Comparison of ENCODE assay signal across 8 mouse cellular contexts in the genomic region with DNA sequence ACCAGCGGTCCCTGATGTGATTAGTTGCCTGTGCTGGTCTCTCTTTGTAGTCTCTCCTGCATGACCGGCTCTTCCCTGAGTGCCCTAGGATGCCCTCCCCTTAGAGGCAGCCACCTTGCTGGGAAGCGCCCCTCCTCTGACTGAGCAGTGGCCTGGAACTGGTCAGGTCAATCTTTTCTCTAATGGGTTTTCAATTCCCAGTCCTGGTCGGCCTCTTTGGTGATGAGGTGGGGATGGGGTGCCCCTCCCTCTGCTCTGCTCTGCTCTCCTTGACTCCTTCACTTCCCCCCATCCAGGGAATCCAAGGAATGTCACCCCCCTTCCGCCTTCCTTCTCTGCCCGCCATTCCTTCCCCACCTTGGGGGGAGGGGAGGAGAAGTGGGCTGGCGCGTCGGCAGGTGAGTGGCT. TPM values are rescaled to one million over a fixed set of nuclear protein-coding genes. Genes with fewer than 3 reads are reported as not detected.
A peak's percentile ranks its signal among the peaks of the same experiment; 100 is the strongest.
DNase-seq lines count a peak whose midpoint lies in the region; ATAC-seq lines count a peak whose summit lies in the region.

A gene (minus strand): TSS at position 33 of the 408 bp plus-strand sequence.

- peak; percentile 20 for ATAC-seq in embryonic facial prominence, embryonic 15.5 days (ENCODE audit: insufficient number of reproducible peaks, low FRiP score, low TSS enrichment, low read depth)
- ATAC-seq in midbrain, embryonic 14.5 days (ENCODE audit: low FRiP score, low TSS enrichment): peak; percentile 18; the same call in 1 of the 2 replicates
- no peak for ATAC-seq in cerebellum, adult (ENCODE audit: insufficient number of reproducible peaks, low FRiP score, low TSS enrichment)

- H3K9ac ChIP-seq in embryonic facial prominence, embryonic 15.5 days: peak within 1 kb of the TSS; percentile 37
- peak within 1 kb of the TSS; percentile 44 for H3K9ac ChIP-seq in midbrain, embryonic 14.5 days (replicated peaks; ENCODE audit: low read length)

- no peaks in the 10 kb centered on the region for H3K9me3 ChIP-seq in embryonic facial prominence, embryonic 15.5 days (replicated peaks)
- H3K9me3 ChIP-seq in midbrain, embryonic 14.5 days (ENCODE audit: control insufficient read depth, low read length): no peaks in the 10 kb centered on the region

- H3K27me3 ChIP-seq in embryonic facial prominence, embryonic 15.5 days: no peaks in the 10 kb centered on the region
- peaks cover 34% of the 10 kb centered on the region; the same call in 1 of the 2 replicates for H3K27me3 ChIP-seq in midbrain, embryonic 14.5 days (ENCODE audit: control insufficient read depth, insufficient read depth, low read length)

- peak within 1 kb of the TSS; percentile 46 for H3K4me3 ChIP-seq in embryonic facial prominence, embryonic 15.5 days (replicated peaks)
- peak within 1 kb of the TSS; percentile 36 for H3K4me3 ChIP-seq in midbrain, embryonic 14.5 days (replicated peaks; ENCODE audit: low read depth, low read length)

- H3K36me3 ChIP-seq in embryonic facial prominence, embryonic 15.5 days: 0 out of 2 replicates have a peak, but pooled peaks cover 4% of the 10 kb centered on the region
- no peaks in the 10 kb centered on the region for H3K36me3 ChIP-seq in midbrain, embryonic 14.5 days (ENCODE audit: control insufficient read depth, insufficient read depth, low read length)

- 8% methylated on average over 9 of the region's 9 CpGs for WGBS in embryonic facial prominence, embryonic 15.5 days
- 1% methylated on average over 9 of the region's 9 CpGs for WGBS in midbrain, embryonic 14.5 days

- intact Hi-C loops in heart, postnatal 10 days (cut with DNase I): no loop called here
- intact Hi-C loops in left cerebral cortex, postnatal 25 days (cut with DNase I): no loop called here

- H3K4me1 ChIP-seq in embryonic facial prominence, embryonic 15.5 days: peaks cover 29% of the 10 kb centered on the region
- peaks cover 14% of the 10 kb centered on the region for H3K4me1 ChIP-seq in midbrain, embryonic 14.5 days (ENCODE audit: control insufficient read depth, insufficient read depth, low read length)

- peak within 1 kb of the TSS; percentile 74 for H3K27ac ChIP-seq in embryonic facial prominence, embryonic 15.5 days (replicated peaks)
- H3K27ac ChIP-seq in midbrain, embryonic 14.5 days (replicated peaks; ENCODE audit: low read depth, low read length): no peak within 1 kb of the TSS

- DNase-seq in layer of hippocampus, adult 18-20 months (ENCODE audit: low spot score in 2 of 2): no peak
- DNase-seq in layer of hippocampus, adult 9-11 months: no peak
- DNase-seq in heart, postnatal 10 days: no peak
- no peak for DNase-seq in left cerebral cortex, postnatal 25 days (ENCODE audit: low spot score in 2 of 2)
- no peak for DNase-seq in midbrain, embryonic 14.5 days
- no peak for DNase-seq in right cerebral cortex, adult 18-20 months

- peak within 1 kb of the TSS; percentile 65 for H3K4me2 ChIP-seq in embryonic facial prominence, embryonic 15.5 days (replicated peaks)
- H3K4me2 ChIP-seq in midbrain, embryonic 14.5 days (ENCODE audit: low read length): peak within 1 kb of the TSS; percentile 61

RNA-seq across cellular contexts. Expression of the gene that starts here (rescaled TPM):
- total RNA-seq in layer of hippocampus, adult 18-20 months (2021): 10 to 100 TPM; 12.4 to 12.9 TPM
- 158 and 163 TPM in 2 replicates for polyA plus RNA-seq in embryonic facial prominence, embryonic 15.5 days (2015; fragmentation: Nextera tagmentation; extraction: Ambion mirVana)
- total RNA-seq in heart, postnatal 10 days (2021): 100 to 1,000 TPM; 299 to 317 TPM
- 10 to 100 TPM; 10.4 to 12.5 TPM for total RNA-seq in left cerebral cortex, postnatal 25 days (2021)
- 4.5 and 7.8 TPM in 2 replicates for polyA plus RNA-seq in midbrain, embryonic 14.5 days (2014; fragmentation: Nextera tagmentation; extraction: Ambion mirVana)

Comparison
In these comparisons a context has a peak if more than half of its experiments do, and no peak if none do; other contexts are left out.
1. RNA of the gene that starts here (total RNA-seq): 299 to 317 TPM in heart, postnatal 10 days; 12.4 to 12.9 TPM in layer of hippocampus, adult 18-20 months and 10.4 to 12.5 TPM in left cerebral cortex, postnatal 25 days; every median in the first group is over 10 times any median in the second.
2. RNA of the gene that starts here (polyA plus RNA-seq): 158 to 163 TPM in embryonic facial prominence, embryonic 15.5 days; 4.5 to 7.8 TPM in midbrain, embryonic 14.5 days; every median in the first group is over 10 times any median in the second.